Comparison of ENCODE assay signal across 13 mouse cellular contexts in genomic region chr14:18553987-18554626, GRCm38 (mm10).
DNase-seq lines count a peak whose midpoint lies in the region; ATAC-seq and TF ChIP-seq lines count a peak whose summit lies in the region.
"Had no signal": no experiment of that assay in that cellular context is flagged by ENCODE, and none has a peak within 500 bp of the region (broad histone marks: within the 10 kb centered on the region; RNA-seq: fewer than 3 reads in every experiment).

No protein-coding gene starts in this region.

- H3K9me3 ChIP-seq in midbrain, embryonic 15.5 days, result no peaks in the 10 kb centered on the region
- H3K9me3 ChIP-seq: liver, embryonic 12.5 days had no signal

- H3K4me1 ChIP-seq in cortical plate, adult 2 months (ENCODE audit: control insufficient read depth, insufficient read depth, low read length), result peaks cover 12% of the 10 kb centered on the region
- H3K4me1 ChIP-seq in midbrain, embryonic 15.5 days, result 0 out of 2 replicates have a peak, but pooled peaks cover 3% of the 10 kb centered on the region
- H3K4me1 ChIP-seq: liver, embryonic 12.5 days had no signal

- H3K4me2 ChIP-seq in midbrain, embryonic 15.5 days, result no peak overlapping the region
- H3K4me2 ChIP-seq: liver, embryonic 12.5 days had no signal

- no peak for TF ChIP-seq POLR2A in cortical plate, adult 2 months (IDR thresholded peaks at IDR 0.05; ENCODE audit: extremely low read depth, insufficient read depth, low read length)

- H3K36me3 ChIP-seq in midbrain, embryonic 15.5 days (replicated peaks), result no peaks in the 10 kb centered on the region
- H3K36me3 ChIP-seq: liver, embryonic 12.5 days had no signal

- H3K9ac ChIP-seq in midbrain, embryonic 15.5 days, result no peak overlapping the region
- H3K9ac ChIP-seq: liver, embryonic 12.5 days had no signal

- peak overlapping the region; percentile 81; the same call in 1 of the 2 replicates for H3K27ac ChIP-seq in cortical plate, adult 2 months (ENCODE audit: insufficient read depth, low read length)
- H3K27ac ChIP-seq in midbrain, embryonic 15.5 days, result no peak overlapping the region
- H3K27ac ChIP-seq: liver, embryonic 12.5 days; macrophage had no signal

- peak; percentile 55 for ATAC-seq in midbrain, embryonic 15.5 days (replicated peaks)
- ATAC-seq: liver, embryonic 12.5 days had no signal

- H3K27me3 ChIP-seq in midbrain, embryonic 15.5 days (replicated peaks), result no peaks in the 10 kb centered on the region
- H3K27me3 ChIP-seq: liver, embryonic 12.5 days had no signal

- DNase-seq in layer of hippocampus, adult 11-12 months (ENCODE audit: low spot score), result peak; percentile 16
- DNase-seq in layer of hippocampus, postnatal 25 days (ENCODE audit: extremely low spot score in 1 of 2, low spot score in 1 of 2), result no peak
- peak; percentile 27 for DNase-seq in NIH3T3 (ENCODE audit: low read depth)
- DNase-seq in lung, adult 18-20 months, result no peak
- no peak for DNase-seq in adrenal gland, postnatal 10 days
- DNase-seq: cerebellum, postnatal 25 days; heart, postnatal 14 days; kidney, adult 2 months; thymus, postnatal 25 days had no signal

- no peak for TF ChIP-seq CTCF in cortical plate, adult 2 months (IDR thresholded peaks at IDR 0.05; ENCODE audit: extremely low read depth, insufficient read depth, low read length)

- WGBS in midbrain, embryonic 15.5 days, result 43% methylated on average over 3 of the region's 3 CpGs

- H3K4me3 ChIP-seq in cortical plate, adult 2 months (ENCODE audit: insufficient read depth, low read length), result no peak overlapping the region
- H3K4me3 ChIP-seq in midbrain, embryonic 15.5 days, result no peak overlapping the region
- H3K4me3 ChIP-seq: liver, embryonic 12.5 days had no signal

Comparison
In these comparisons a context has a peak if more than half of its experiments do, and no peak if none do; other contexts are left out.
1. DNase-seq: peak in layer of hippocampus, adult 11-12 months (single experiment) and NIH3T3 (single experiment); none in layer of hippocampus, postnatal 25 days (0 of 2), lung, adult 18-20 months (0 of 2) and adrenal gland, postnatal 10 days (single experiment).